Mouse (Mus musculus) fibroblast of lung, adult 2 months (primary cell): ENCODE results near the gene Arrb2.
"Not testable (repeated sequence)": the region's sequence is repeated elsewhere in the genome, so short reads cannot be mapped to it uniquely, and the experiment has no call there.

ENCODE experiments used
- DNase-seq: peaks from one replicate; pipeline ENCODE4 v3.0.0-alpha.2; 2011; ENCODE audit warnings: low read depth

Gene Arrb2

GRCm38 (mm10) chr11:70432048-70432894 lies at the start of gene Arrb2:
Gene Arrb2, plus strand, starts transcription at chr11:70432635.
- DNase-seq: peak; percentile 95

- no peak for DNase-seq
Observed at GRCm38 (mm10) chr11:70384136-70384535, 48.3 kb upstream of the Arrb2 start.

GRCm38 (mm10) chr11:70387436-70387835 lies 45.0 kb upstream of the Arrb2 start:
- no peak for DNase-seq

GRCm38 (mm10) chr11:70389421-70389820 lies 43.0 kb upstream of the Arrb2 start:
- no peak for DNase-seq

GRCm38 (mm10) chr11:70403598-70403997 lies 28.8 kb upstream of the Arrb2 start:
- DNase-seq: no peak

- DNase-seq: peak; percentile 75
Observed at GRCm38 (mm10) chr11:70409594-70410296, 22.7 kb upstream of the Arrb2 start, which contains the start of gene Pelp1. Gene Pelp1, minus strand, starts transcription at chr11:70410031.

GRCm38 (mm10) chr11:70410297-70410643 lies 22.2 kb upstream of the Arrb2 start:
- DNase-seq: no peak

- no peak for DNase-seq
Observed at GRCm38 (mm10) chr11:70412591-70412990, 19.8 kb upstream of the Arrb2 start.

- peak; percentile 43 for DNase-seq
Observed at GRCm38 (mm10) chr11:70413961-70414360, 18.5 kb upstream of the Arrb2 start.

GRCm38 (mm10) chr11:70418199-70418598 lies 14.2 kb upstream of the Arrb2 start:
- no peak for DNase-seq

- no peak for DNase-seq
Observed at GRCm38 (mm10) chr11:70419486-70419885, 12.9 kb upstream of the Arrb2 start.

GRCm38 (mm10) chr11:70426598-70426997 lies 5.8 kb upstream of the Arrb2 start:
- DNase-seq: not testable (repeated sequence)

GRCm38 (mm10) chr11:70431574-70431973 lies 861 bp upstream of the Arrb2 start:
- DNase-seq: no peak

- no peak for DNase-seq
Observed at GRCm38 (mm10) chr11:70432895-70433568, 597 bp downstream of the Arrb2 start.

- DNase-seq: no peak
Observed at GRCm38 (mm10) chr11:70433569-70433943, 1.1 kb downstream of the Arrb2 start.

- no peak for DNase-seq
Observed at GRCm38 (mm10) chr11:70433951-70434350, 1.5 kb downstream of the Arrb2 start.

- no peak for DNase-seq
Observed at GRCm38 (mm10) chr11:70435476-70435875, 3.0 kb downstream of the Arrb2 start.

GRCm38 (mm10) chr11:70437426-70437825 lies 5.0 kb downstream of the Arrb2 start:
- DNase-seq: no peak

GRCm38 (mm10) chr11:70438728-70439374 lies 6.4 kb downstream of the Arrb2 start:
- no peak for DNase-seq

- DNase-seq: no peak
Observed at GRCm38 (mm10) chr11:70440637-70441036, 8.2 kb downstream of the Arrb2 start.

GRCm38 (mm10) chr11:70441882-70442281 lies 9.4 kb downstream of the Arrb2 start:
- DNase-seq: no peak

- no peak for DNase-seq
Observed at GRCm38 (mm10) chr11:70443964-70444363, 11.5 kb downstream of the Arrb2 start.
